Mouse (Mus musculus): ENCODE measurements around the gene Chrnb1. TPM values are rescaled to one million over a fixed set of nuclear protein-coding genes. Genes with fewer than 3 reads are reported as not detected.

Gene Chrnb1
- total and polyA plus RNA-seq, 2 experiments from 2014 or later = 3.1 to 11.2 TPM

DNA sequence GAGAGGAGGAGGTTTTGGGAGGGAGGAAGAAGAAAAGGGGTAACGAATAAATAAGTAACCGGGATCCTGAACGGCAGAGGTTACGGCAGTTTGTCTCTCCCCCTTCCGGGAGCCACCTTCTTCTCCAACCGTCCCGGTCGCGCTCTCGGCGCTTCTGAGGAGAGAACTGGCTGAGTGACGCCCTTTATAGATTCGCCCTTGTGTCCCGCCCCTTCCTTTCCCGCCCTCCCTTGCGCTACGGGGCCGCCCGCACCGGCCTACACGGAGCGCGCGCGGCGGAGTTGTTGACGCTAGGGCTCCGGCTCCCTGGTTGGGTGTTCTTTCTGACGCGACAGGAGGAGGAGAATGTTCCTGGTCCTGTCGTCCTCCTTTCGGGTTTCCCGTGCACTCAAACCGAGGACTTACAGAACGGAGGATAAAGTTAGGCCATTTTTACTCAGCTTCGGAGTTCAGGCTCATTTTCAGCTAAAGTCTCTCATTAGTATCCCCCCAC is 37.2 kb downstream of the Chrnb1 start, which contains the start of gene Polr2a:
TSS of gene Polr2a (minus strand) at position 160 of the 493 bp plus-strand sequence.
- peaks cover 28% of the 10 kb centered on the region for H3K4me1 ChIP-seq (ENCODE audit: control insufficient read depth, insufficient read depth)
- H3K9ac ChIP-seq (replicated peaks; ENCODE audit: low read depth, low read length) = peak within 1 kb of the TSS; percentile 74
- H3K27ac ChIP-seq (ENCODE audit: low read depth) = peak within 1 kb of the TSS; percentile 98
- TF ChIP-seq EP300 (IDR thresholded peaks at IDR 0.05; ENCODE audit: low read depth) = no peak; the same call in 1 of the 2 replicates
- no peak for TF ChIP-seq CTCF (IDR thresholded peaks at IDR 0.05; ENCODE audit: low read depth)
- H3K4me2 ChIP-seq (ENCODE audit: low read depth, low read length) = peak within 1 kb of the TSS; percentile 78
- peak; percentile 94 for ATAC-seq (ENCODE audit: insufficient read depth, low read depth)
- no peaks in the 10 kb centered on the region for H3K9me3 ChIP-seq (replicated peaks; ENCODE audit: control insufficient read depth, low read length)
- peak; percentile 96 for DNase-seq (ENCODE audit: low spot score)
- H3K4me3 ChIP-seq (ENCODE audit: low read depth, low read length) = peak within 1 kb of the TSS; percentile 61
- 0% methylated on average over 36 of the region's 36 CpGs for WGBS
- H3K36me3 ChIP-seq (replicated peaks; ENCODE audit: control insufficient read depth, insufficient read depth, low read length) = no peaks in the 10 kb centered on the region
- no peaks in the 10 kb centered on the region for H3K27me3 ChIP-seq (ENCODE audit: control insufficient read depth, insufficient read depth, low read length)

DNA sequence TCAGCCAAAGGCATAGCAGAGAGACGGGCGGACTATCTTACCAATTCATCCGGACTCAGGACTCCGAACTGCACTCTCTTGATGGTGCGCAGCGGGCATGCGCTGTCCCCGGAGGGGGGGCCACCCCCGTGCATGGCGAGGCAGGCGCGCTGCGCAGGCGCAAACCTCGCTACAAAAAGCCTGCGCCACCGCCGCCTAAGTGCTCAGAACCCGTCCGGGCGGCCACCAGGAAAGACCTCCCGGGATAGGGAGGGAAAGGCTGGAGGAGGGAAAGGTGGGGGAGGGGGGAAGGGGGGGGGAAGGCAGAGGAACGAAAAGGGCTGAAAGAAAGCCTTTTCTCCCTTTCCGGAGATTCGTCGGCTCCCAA is 37.7 kb downstream of the Chrnb1 start:
- no peak for TF ChIP-seq EP300 (IDR thresholded peaks at IDR 0.05; ENCODE audit: low read depth)
- no peak for TF ChIP-seq CTCF (IDR thresholded peaks at IDR 0.05; ENCODE audit: low read depth)
- Histone ChIP-seq H3K4me1 (ENCODE audit: control insufficient read depth, insufficient read depth) (peaks cover 28% of the 10 kb centered on the region), H3K9me3 (replicated peaks; ENCODE audit: control insufficient read depth, low read length) (no peaks in the 10 kb centered on the region), H3K4me3 (ENCODE audit: low read depth, low read length) (peak overlapping the region; percentile 61), H3K27ac (ENCODE audit: low read depth) (peak overlapping the region; percentile 98), H3K27me3 (ENCODE audit: control insufficient read depth, insufficient read depth, low read length) (no peaks in the 10 kb centered on the region), H3K4me2 (ENCODE audit: low read depth, low read length) (peak overlapping the region; percentile 78), H3K36me3 (replicated peaks; ENCODE audit: control insufficient read depth, insufficient read depth, low read length) (no peaks in the 10 kb centered on the region), H3K9ac (replicated peaks; ENCODE audit: low read depth, low read length) (peak overlapping the region; percentile 74)
- ATAC-seq (ENCODE audit: insufficient read depth, low read depth) (peak; percentile 84), DNase-seq (ENCODE audit: low spot score) (peak; percentile 92)
- WGBS = under 1% methylated on average over 26 of the region's 26 CpGs

- Histone ChIP-seq H3K36me3 (replicated peaks; ENCODE audit: control insufficient read depth, insufficient read depth, low read length) (no peaks in the 10 kb centered on the region), H3K4me3 (ENCODE audit: low read depth, low read length) (peak overlapping the region; percentile 61), H3K4me1 (ENCODE audit: control insufficient read depth, insufficient read depth) (peaks cover 29% of the 10 kb centered on the region), H3K27me3 (ENCODE audit: control insufficient read depth, insufficient read depth, low read length) (no peaks in the 10 kb centered on the region), H3K27ac (ENCODE audit: low read depth) (peak overlapping the region; percentile 98), H3K9ac (replicated peaks; ENCODE audit: low read depth, low read length) (peak overlapping the region; percentile 74), H3K4me2 (ENCODE audit: low read depth, low read length) (peak overlapping the region; percentile 78), H3K9me3 (replicated peaks; ENCODE audit: control insufficient read depth, low read length) (no peaks in the 10 kb centered on the region)
- ATAC-seq (ENCODE audit: insufficient read depth, low read depth) (no peak), DNase-seq (ENCODE audit: low spot score) (no peak)
- TF ChIP-seq CTCF (IDR thresholded peaks at IDR 0.05; ENCODE audit: low read depth) = no peak
- no peak for TF ChIP-seq EP300 (IDR thresholded peaks at IDR 0.05; ENCODE audit: low read depth)
- WGBS = 39% methylated on average over 9 of the region's 9 CpGs
Measured at GRCm38 (mm10) chr11:69757303-69758089, 38.2 kb downstream of the Chrnb1 start.

DNA sequence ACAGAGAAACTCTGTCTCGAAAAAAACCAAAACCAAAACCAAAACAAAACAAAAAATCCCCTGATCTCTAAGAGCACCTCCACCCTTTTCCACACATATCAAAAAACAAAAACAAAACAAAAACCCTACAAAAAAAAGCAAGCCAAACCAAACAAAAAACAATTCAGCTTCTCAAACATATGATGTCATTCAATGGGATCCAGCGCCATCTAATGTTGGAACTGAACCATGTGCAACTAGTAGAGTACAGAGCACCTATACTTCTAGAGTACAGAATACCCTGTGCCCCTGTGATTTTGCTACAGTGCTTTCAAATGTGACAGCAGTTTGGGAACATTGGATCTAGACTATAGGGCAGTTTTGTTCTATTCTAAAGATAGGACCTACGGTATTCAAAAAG is 41.0 kb downstream of the Chrnb1 start:
- ATAC-seq (ENCODE audit: insufficient read depth, low read depth) (no peak), DNase-seq (ENCODE audit: low spot score) (peak; percentile 71)
- Histone ChIP-seq H3K27me3 (ENCODE audit: control insufficient read depth, insufficient read depth, low read length) (no peaks in the 10 kb centered on the region), H3K4me3 (ENCODE audit: low read depth, low read length) (no peak overlapping the region), H3K9me3 (replicated peaks; ENCODE audit: control insufficient read depth, low read length) (no peaks in the 10 kb centered on the region), H3K4me1 (ENCODE audit: control insufficient read depth, insufficient read depth) (peaks cover 34% of the 10 kb centered on the region), H3K9ac (replicated peaks; ENCODE audit: low read depth, low read length) (no peak overlapping the region), H3K27ac (ENCODE audit: low read depth) (no peak overlapping the region), H3K36me3 (replicated peaks; ENCODE audit: control insufficient read depth, insufficient read depth, low read length) (no peaks in the 10 kb centered on the region), H3K4me2 (ENCODE audit: low read depth, low read length) (no peak overlapping the region)
- no peak for TF ChIP-seq EP300 (IDR thresholded peaks at IDR 0.05; ENCODE audit: low read depth)
- TF ChIP-seq CTCF (IDR thresholded peaks at IDR 0.05; ENCODE audit: low read depth) = peak; percentile 74
- WGBS = 47% methylated on average over 3 of the region's 3 CpGs

DNA sequence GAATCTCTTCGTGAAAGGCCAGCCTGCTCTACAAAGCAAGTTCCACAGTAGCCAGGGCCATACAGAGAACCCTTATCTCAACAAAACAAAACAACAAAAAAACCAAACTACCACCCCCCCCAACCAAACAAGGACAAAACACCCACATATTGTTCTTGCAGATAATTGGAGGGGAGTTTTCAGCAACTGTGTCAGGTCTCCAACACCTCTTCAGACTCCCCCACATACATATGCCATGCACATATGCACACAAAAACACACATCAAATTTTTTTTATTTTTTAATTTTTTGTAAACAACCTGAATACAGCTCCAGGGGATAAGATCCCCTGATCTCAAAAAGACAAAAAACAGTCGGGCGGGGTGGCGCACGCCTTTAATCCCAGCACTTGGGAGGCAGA is 41.5 kb downstream of the Chrnb1 start:
- Histone ChIP-seq H3K27me3 (ENCODE audit: control insufficient read depth, insufficient read depth, low read length) (no peaks in the 10 kb centered on the region), H3K9me3 (replicated peaks; ENCODE audit: control insufficient read depth, low read length) (no peaks in the 10 kb centered on the region), H3K36me3 (replicated peaks; ENCODE audit: control insufficient read depth, insufficient read depth, low read length) (no peaks in the 10 kb centered on the region), H3K4me2 (ENCODE audit: low read depth, low read length) (no peak overlapping the region), H3K4me1 (ENCODE audit: control insufficient read depth, insufficient read depth) (peaks cover 31% of the 10 kb centered on the region), H3K27ac (ENCODE audit: low read depth) (no peak overlapping the region), H3K4me3 (ENCODE audit: low read depth, low read length) (no peak overlapping the region), H3K9ac (replicated peaks; ENCODE audit: low read depth, low read length) (no peak overlapping the region)
- DNase-seq (ENCODE audit: low spot score) = no peak
- WGBS = 78% methylated on average over 5 of the region's 5 CpGs
- TF ChIP-seq EP300 (IDR thresholded peaks at IDR 0.05; ENCODE audit: low read depth) = no peak
- TF ChIP-seq CTCF (IDR thresholded peaks at IDR 0.05; ENCODE audit: low read depth) = no peak
- no peak for ATAC-seq (ENCODE audit: insufficient read depth, low read depth)

All from heart, postnatal 0 days (tissue).